ENCODE assay signal across 25 mouse cellular contexts in the genomic region with DNA sequence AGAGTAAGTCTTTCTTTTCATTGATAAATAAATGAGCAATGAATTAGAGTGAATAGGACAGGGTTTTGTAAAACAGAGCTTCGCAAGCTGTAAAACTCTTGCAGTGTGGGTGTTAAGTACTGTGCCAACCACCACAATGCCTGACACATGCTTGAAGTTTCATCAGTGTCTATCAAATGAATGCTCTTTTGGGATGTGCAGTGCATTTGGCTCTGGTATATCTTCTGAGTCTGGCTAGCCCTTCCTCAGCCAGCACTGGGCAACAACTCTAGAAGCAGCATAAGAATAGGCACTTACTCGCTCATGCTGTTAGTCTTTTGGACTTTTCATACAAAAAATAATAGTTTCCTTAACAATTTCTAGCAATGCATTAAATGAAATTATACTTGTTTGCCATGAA.
"Had no signal": no experiment of that assay in that cellular context is flagged by ENCODE, and none has a peak within 500 bp of the region (broad histone marks: within the 10 kb centered on the region; RNA-seq: fewer than 3 reads in every experiment).

No protein-coding gene starts in this region.

- H3K4me2 ChIP-seq: limb, embryonic 12.5 days; limb, embryonic 15.5 days; liver, embryonic 11.5 days; lung, embryonic 14.5 days; midbrain, embryonic 12.5 days; midbrain, embryonic 15.5 days; neural tube, embryonic 12.5 days; neural tube, embryonic 15.5 days had no signal

- H3K27ac ChIP-seq: left cerebral cortex, adult 2 months; limb, embryonic 12.5 days; limb, embryonic 15.5 days; liver, embryonic 14.5 days; macrophage; midbrain, embryonic 12.5 days; midbrain, embryonic 15.5 days; neural tube, embryonic 12.5 days; neural tube, embryonic 15.5 days; stomach, postnatal 0 days had no signal

- H3K9ac ChIP-seq: limb, embryonic 12.5 days; limb, embryonic 15.5 days; liver, embryonic 14.5 days; liver, postnatal 0 days; lung, embryonic 14.5 days; midbrain, embryonic 12.5 days; midbrain, embryonic 15.5 days; neural tube, embryonic 12.5 days; neural tube, embryonic 15.5 days had no signal

- DNase-seq: kidney, adult 2 months; kidney, postnatal 10 days; kidney, postnatal 36 days; left cerebral cortex, postnatal 4 days; liver, postnatal 0 days; lung, embryonic 14.5 days; right cerebral cortex, adult 18-20 months; right cerebral cortex, postnatal 14 days; right cerebral cortex, postnatal 4 days; thymus, adult 2 months; thymus, postnatal 14 days; thymus, postnatal 4 days had no signal

- ATAC-seq: intestine, postnatal 0 days; liver, postnatal 0 days; lung, postnatal 0 days; midbrain, embryonic 15.5 days had no signal

- H3K36me3 ChIP-seq: limb, embryonic 12.5 days; limb, embryonic 15.5 days; midbrain, embryonic 12.5 days; midbrain, embryonic 15.5 days; neural tube, embryonic 12.5 days; neural tube, embryonic 15.5 days had no signal

- H3K4me3 ChIP-seq: left cerebral cortex, adult 2 months; limb, embryonic 12.5 days; limb, embryonic 15.5 days; midbrain, embryonic 12.5 days; midbrain, embryonic 15.5 days; neural tube, embryonic 12.5 days; neural tube, embryonic 15.5 days had no signal

- H3K4me1 ChIP-seq: limb, embryonic 12.5 days; limb, embryonic 15.5 days; midbrain, embryonic 12.5 days; midbrain, embryonic 15.5 days; neural tube, embryonic 12.5 days; neural tube, embryonic 15.5 days had no signal

- H3K9me3 ChIP-seq: limb, embryonic 12.5 days; limb, embryonic 15.5 days; midbrain, embryonic 12.5 days; midbrain, embryonic 15.5 days; neural tube, embryonic 12.5 days; neural tube, embryonic 15.5 days had no signal

- H3K27me3 ChIP-seq: limb, embryonic 12.5 days; limb, embryonic 15.5 days; midbrain, embryonic 12.5 days; midbrain, embryonic 15.5 days; neural tube, embryonic 12.5 days; neural tube, embryonic 15.5 days had no signal
